Mouse (Mus musculus) heart, postnatal 0 days (tissue): ENCODE results near the gene Mov10.

Experiments
- CTCF ChIP-seq: IDR thresholded peaks from 2 replicates; pipeline ENCODE4 v1.5.1; 2016; ENCODE audit warnings: antibody characterized with exemption, control low read depth, low read depth
- EP300 ChIP-seq: IDR thresholded peaks from 2 replicates; pipeline ENCODE4 v1.6.1; 2016; ENCODE audit warnings: antibody characterized with exemption, low read depth

- TF ChIP-seq CTCF (peak; percentile 75), EP300 (peak; percentile 69)
Observed at GRCm38 (mm10) chr3:104788561-104789311, 29.6 kb downstream of the Mov10 start.
